Comparison of ENCODE assay signal across 8 mouse cellular contexts in genomic region chr3:96340611-96341312, GRCm38 (mm10). TPM values are rescaled to one million over a fixed set of nuclear protein-coding genes. Genes with fewer than 3 reads are reported as not detected.
A peak's percentile ranks its signal among the peaks of the same experiment; 100 is the strongest.
DNase-seq lines count a peak whose midpoint lies in the region; ATAC-seq and TF ChIP-seq lines count a peak whose summit lies in the region.

No protein-coding gene starts in this region.

- intact Hi-C loops in heart, postnatal 14 days (cut with DNase I) = no loop called here
- intact Hi-C loops in gastrocnemius, postnatal 14 days (cut with DNase I; ENCODE audit: low total_unique reads) = no loop called here

- no peak overlapping the region for H3K27ac ChIP-seq in heart, embryonic 13.5 days (replicated peaks)
- H3K27ac ChIP-seq in liver, embryonic 14.5 days = no peak overlapping the region

- WGBS in heart, embryonic 13.5 days = 3% methylated on average over 24 of the region's 24 CpGs
- 3% methylated on average over 24 of the region's 24 CpGs for WGBS in liver, embryonic 14.5 days (ENCODE audit: insufficient replicate concordance)

- H3K4me3 ChIP-seq in heart, embryonic 13.5 days = peak overlapping the region; percentile 32
- H3K4me3 ChIP-seq in liver, embryonic 14.5 days (ENCODE audit: insufficient read depth in 1 of 2, low read depth in 2 of 2, low read length in 2 of 2) = peak overlapping the region; percentile 16 to 19; a peak in 2 of 4 replicates

- H3K4me2 ChIP-seq in heart, embryonic 13.5 days = peak overlapping the region; percentile 48
- peak overlapping the region; percentile 29; the same call in 1 of the 2 replicates for H3K4me2 ChIP-seq in liver, embryonic 14.5 days (ENCODE audit: low read depth)

- ATAC-seq in heart, embryonic 13.5 days (ENCODE audit: extremely low read depth, insufficient number of reproducible peaks, low FRiP score, low TSS enrichment) = no peak
- peak; percentile 80 for ATAC-seq in liver, embryonic 14.5 days (ENCODE audit: insufficient read depth)

- TF ChIP-seq EP300 in liver, embryonic 14.5 days (IDR thresholded peaks at IDR 0.05; ENCODE audit: low read depth) = no peak

- H3K9ac ChIP-seq in heart, embryonic 13.5 days = no peak overlapping the region
- no peak overlapping the region for H3K9ac ChIP-seq in liver, embryonic 14.5 days (replicated peaks)

- no peak for DNase-seq in heart, postnatal 14 days
- DNase-seq in CD4-positive, CD25-positive, alpha-beta regulatory T cell, adult 2 months (ENCODE audit: low read depth, low spot score) = peak; percentile 46
- DNase-seq in embryo, embryonic 11 days = peak; percentile 74
- peak in 2 of 3 experiments; percentile 34 to 38 for DNase-seq in liver, embryonic 14.5 days (ENCODE audit: low read depth in 3 of 3, low spot score in 3 of 3)
- DNase-seq in layer of hippocampus, adult 8-10 months (ENCODE audit: low spot score in 2 of 2) = no peak
- DNase-seq in gastrocnemius, postnatal 14 days = no peak
- DNase-seq in cerebellum, adult 9-11 months = no peak

- peaks cover 88% of the 10 kb centered on the region for H3K27me3 ChIP-seq in heart, embryonic 13.5 days (replicated peaks)
- peaks cover 49% of the 10 kb centered on the region for H3K27me3 ChIP-seq in liver, embryonic 14.5 days (ENCODE audit: control insufficient read depth, insufficient read depth, low read length)

- TF ChIP-seq CTCF in liver, embryonic 14.5 days (IDR thresholded peaks at IDR 0.05; ENCODE audit: low read depth) = no peak

- no peaks in the 10 kb centered on the region for H3K9me3 ChIP-seq in heart, embryonic 13.5 days
- H3K9me3 ChIP-seq in liver, embryonic 14.5 days (ENCODE audit: control insufficient read depth, low read length) = no peaks in the 10 kb centered on the region

- 0 out of 2 replicates have a peak, but pooled peaks cover 4% of the 10 kb centered on the region for H3K4me1 ChIP-seq in heart, embryonic 13.5 days
- peaks cover 0 to 2% of the 10 kb centered on the region in 2 experiments; a peak in 1 of 4 replicates for H3K4me1 ChIP-seq in liver, embryonic 14.5 days (replicated peaks; ENCODE audit: control insufficient read depth in 2 of 2, insufficient read depth in 2 of 2, low read length in 1 of 2)

- H3K36me3 ChIP-seq in heart, embryonic 13.5 days = no peaks in the 10 kb centered on the region
- no peaks in the 10 kb centered on the region for H3K36me3 ChIP-seq in liver, embryonic 14.5 days (replicated peaks; ENCODE audit: control insufficient read depth, insufficient read depth, low read depth)

RNA-seq across cellular contexts. Expression of gene Fcgr1, which starts 47.0 kb away (rescaled TPM):
- polyA plus RNA-seq in heart, embryonic 13.5 days (2015; fragmentation: Nextera tagmentation; extraction: Ambion mirVana) = 1.3 and 1.5 TPM in 2 replicates
- under 1 TPM; 0.45 to 0.46 TPM for total RNA-seq in heart, postnatal 14 days (2021)
- 2.8 and 3.3 TPM in 2 replicates for polyA plus RNA-seq in liver, embryonic 14.5 days (2012; rRNA removed)
- polyA plus RNA-seq in liver, embryonic 14.5 days (2014; fragmentation: Nextera tagmentation; extraction: Ambion mirVana) = 4.8 and 5.6 TPM in 2 replicates
- 1 to 10 TPM; 2.5 to 9.1 (median 5.3) TPM for total RNA-seq in layer of hippocampus, adult 8-10 months (2022)
- under 1 TPM; 0.33 to 0.45 TPM for total RNA-seq in gastrocnemius, postnatal 14 days (2021)

Comparison
In these comparisons a context has a peak if more than half of its experiments do, and no peak if none do; other contexts are left out.
1. DNase-seq: peak in CD4-positive, CD25-positive, alpha-beta regulatory T cell, adult 2 months (single experiment), embryo, embryonic 11 days (single experiment) and liver, embryonic 14.5 days (2 of 3); none in heart, postnatal 14 days (0 of 2), layer of hippocampus, adult 8-10 months (0 of 2), gastrocnemius, postnatal 14 days (single experiment) and cerebellum, adult 9-11 months (single experiment).